Mouse (Mus musculus): ENCODE results near the gene Arhgef28. TPM values are rescaled to one million over a fixed set of nuclear protein-coding genes. Genes with fewer than 3 reads are reported as not detected.

The Arhgef28 gene
- polyA plus RNA-seq, 1 experiment from 2014 or later: 9.3 TPM

- Histone ChIP-seq H3K27me3 (replicated peaks) (peaks cover 14% of the 10 kb centered on the region; the same call in 1 of the 2 replicates), H3K27ac (replicated peaks) (no peak overlapping the region), H3K4me2 (no peak overlapping the region), H3K36me3 (no peaks in the 10 kb centered on the region), H3K4me1 (peaks cover 21% of the 10 kb centered on the region), H3K4me3 (no peak overlapping the region), H3K9ac (no peak overlapping the region), H3K9me3 (no peaks in the 10 kb centered on the region)
- no peak for ATAC-seq (ENCODE audit: extremely low read depth, insufficient number of reproducible peaks, low FRiP score, low TSS enrichment)
- 73% methylated on average over 4 of the region's 4 CpGs for WGBS
Measured at GRCm38 (mm10) chr13:98013715-98014114, 192.5 kb downstream of the Arhgef28 start.

DNA sequence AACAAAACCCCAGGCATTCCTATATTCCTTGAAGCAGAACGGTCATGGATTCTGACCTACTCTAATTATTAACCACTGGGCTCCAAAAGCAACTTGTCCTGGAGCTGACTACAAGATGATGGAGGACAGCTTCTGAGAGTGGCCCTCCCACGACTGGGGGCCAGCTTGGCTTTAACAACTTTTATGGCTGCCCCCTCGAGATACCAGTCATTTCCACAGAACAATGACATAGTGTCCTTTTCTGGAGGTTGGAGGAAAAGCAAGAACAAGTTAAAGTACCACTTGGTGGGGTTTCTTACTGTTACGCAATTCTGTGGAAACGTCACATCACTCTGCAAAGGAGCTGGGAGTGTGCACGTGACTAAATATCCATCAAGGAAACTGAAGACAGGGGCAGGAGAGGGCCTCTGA is 194.3 kb downstream of the Arhgef28 start:
- ATAC-seq (ENCODE audit: extremely low read depth, insufficient number of reproducible peaks, low FRiP score, low TSS enrichment): no peak
- Histone ChIP-seq H3K4me3 (no peak overlapping the region), H3K4me2 (no peak overlapping the region), H3K36me3 (no peaks in the 10 kb centered on the region), H3K9ac (no peak overlapping the region), H3K27me3 (replicated peaks) (peaks cover 11% of the 10 kb centered on the region; the same call in 1 of the 2 replicates), H3K9me3 (no peaks in the 10 kb centered on the region), H3K4me1 (peaks cover 16% of the 10 kb centered on the region), H3K27ac (replicated peaks) (no peak overlapping the region)
- WGBS: 64% methylated on average over 6 of the region's 6 CpGs

DNA sequence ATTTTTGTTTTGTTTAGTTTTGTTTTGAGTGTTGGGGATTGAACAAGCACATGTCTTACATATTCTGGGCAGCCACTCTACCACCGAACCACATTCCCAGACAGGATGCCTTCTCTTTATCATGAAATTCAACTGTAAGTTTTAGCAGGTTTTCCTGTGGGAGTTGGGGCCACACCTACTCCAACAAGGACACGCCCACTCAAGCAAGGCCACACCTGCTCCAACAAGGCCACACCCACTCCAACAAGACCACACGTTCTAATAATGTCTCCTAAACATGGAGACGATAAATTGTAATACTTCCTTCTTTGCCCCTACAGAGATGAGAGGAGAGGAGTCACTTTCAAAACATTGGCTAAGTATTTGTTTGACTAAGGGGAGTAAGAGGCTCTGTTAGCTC is 197.2 kb downstream of the Arhgef28 start:
- Histone ChIP-seq H3K27me3 (replicated peaks) (no peaks in the 10 kb centered on the region), H3K9ac (no peak overlapping the region), H3K9me3 (no peaks in the 10 kb centered on the region), H3K4me3 (no peak overlapping the region), H3K36me3 (no peaks in the 10 kb centered on the region), H3K4me2 (no peak overlapping the region), H3K4me1 (peaks cover 9% of the 10 kb centered on the region), H3K27ac (replicated peaks) (no peak overlapping the region)
- WGBS: 63% methylated on average over 4 of the region's 4 CpGs
- ATAC-seq (ENCODE audit: extremely low read depth, insufficient number of reproducible peaks, low FRiP score, low TSS enrichment): no peak

DNA sequence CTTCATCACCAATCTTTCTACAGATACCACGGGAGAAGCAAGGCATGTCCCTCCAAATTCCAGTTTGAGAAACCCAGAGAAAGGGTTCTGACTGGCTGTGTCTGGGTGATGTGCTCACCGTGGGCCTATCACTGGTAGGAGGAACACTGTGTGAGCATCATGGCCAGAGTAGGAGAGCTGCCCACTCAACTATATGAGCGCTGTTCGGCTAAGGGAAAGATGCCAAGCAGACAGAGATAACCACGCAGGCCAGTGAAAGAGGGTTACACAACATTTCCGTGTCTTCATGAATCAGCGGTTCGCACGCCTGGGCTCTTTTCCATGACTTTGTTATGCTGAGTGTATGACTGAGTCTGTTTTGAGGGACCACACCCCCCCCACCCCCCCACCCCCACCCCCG is 197.7 kb downstream of the Arhgef28 start:
- H3K9me3 ChIP-seq: no peaks in the 10 kb centered on the region
- no peaks in the 10 kb centered on the region for H3K36me3 ChIP-seq
- no peak overlapping the region for H3K9ac ChIP-seq
- no peaks in the 10 kb centered on the region for H3K27me3 ChIP-seq (replicated peaks)
- H3K4me3 ChIP-seq: no peak overlapping the region
- no peak for ATAC-seq (ENCODE audit: extremely low read depth, insufficient number of reproducible peaks, low FRiP score, low TSS enrichment)
- WGBS: 69% methylated on average over 10 of the region's 10 CpGs
- H3K27ac ChIP-seq (replicated peaks): 0 out of 2 replicates have a peak overlapping the region, but pooled peaks have one; percentile 37
- peaks cover 5% of the 10 kb centered on the region for H3K4me1 ChIP-seq
- no peak overlapping the region for H3K4me2 ChIP-seq

DNA sequence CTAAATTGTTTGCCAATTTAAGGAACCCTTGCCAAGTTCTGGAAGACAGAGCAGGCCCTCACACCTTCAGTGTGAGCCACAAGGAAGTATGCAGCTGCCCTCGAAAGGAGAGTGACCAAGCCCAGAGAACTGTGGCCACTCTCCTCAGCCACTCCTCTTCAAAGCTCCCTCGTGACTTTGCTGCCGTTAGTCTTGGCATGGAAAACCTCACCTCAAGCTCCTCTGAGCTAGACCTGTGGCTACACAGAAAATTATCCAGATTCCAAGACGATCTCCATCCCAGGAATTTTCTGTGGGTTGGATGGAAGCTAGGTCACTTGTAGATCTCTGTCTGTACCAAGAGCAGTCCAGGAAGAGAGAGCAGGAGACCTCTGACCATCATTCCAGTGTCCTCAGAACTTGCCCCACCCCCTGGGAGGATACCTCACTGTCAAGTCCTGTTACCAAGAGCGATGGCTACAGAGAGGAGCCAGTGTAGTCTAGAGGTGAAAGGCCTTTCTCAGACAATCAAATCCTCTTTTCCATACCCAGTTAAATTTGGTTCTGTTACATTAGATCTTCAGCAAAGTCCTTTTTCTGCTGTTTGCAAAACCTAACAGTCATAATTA is 200.5 kb downstream of the Arhgef28 start:
- Histone ChIP-seq H3K4me2 (no peak overlapping the region), H3K36me3 (no peaks in the 10 kb centered on the region), H3K4me3 (no peak overlapping the region), H3K27me3 (replicated peaks) (no peaks in the 10 kb centered on the region), H3K27ac (replicated peaks) (peak overlapping the region; percentile 28; the same call in 1 of the 2 replicates), H3K4me1 (peaks cover 14% of the 10 kb centered on the region), H3K9me3 (no peaks in the 10 kb centered on the region), H3K9ac (no peak overlapping the region)
- no peak for ATAC-seq (ENCODE audit: extremely low read depth, insufficient number of reproducible peaks, low FRiP score, low TSS enrichment)
- 65% methylated on average over 5 of the region's 5 CpGs for WGBS

- Histone ChIP-seq H3K27me3 (replicated peaks) (no peaks in the 10 kb centered on the region), H3K36me3 (no peaks in the 10 kb centered on the region), H3K4me1 (peaks cover 14% of the 10 kb centered on the region), H3K4me3 (no peak overlapping the region), H3K9me3 (no peaks in the 10 kb centered on the region), H3K9ac (no peak overlapping the region), H3K27ac (replicated peaks) (no peak overlapping the region), H3K4me2 (no peak overlapping the region)
- WGBS: 56% methylated on average over 2 of the region's 2 CpGs
- ATAC-seq (ENCODE audit: extremely low read depth, insufficient number of reproducible peaks, low FRiP score, low TSS enrichment): no peak
Measured at GRCm38 (mm10) chr13:98004647-98005414, 201.4 kb downstream of the Arhgef28 start.

- 55% methylated on average over 7 of the region's 7 CpGs for WGBS
- Histone ChIP-seq H3K27me3 (replicated peaks) (no peaks in the 10 kb centered on the region), H3K4me3 (no peak overlapping the region), H3K9me3 (no peaks in the 10 kb centered on the region), H3K4me2 (no peak overlapping the region), H3K36me3 (no peaks in the 10 kb centered on the region), H3K27ac (replicated peaks) (no peak overlapping the region), H3K9ac (no peak overlapping the region), H3K4me1 (peaks cover 14% of the 10 kb centered on the region)
- ATAC-seq (ENCODE audit: extremely low read depth, insufficient number of reproducible peaks, low FRiP score, low TSS enrichment): no peak
Measured at GRCm38 (mm10) chr13:98003690-98004089, 202.5 kb downstream of the Arhgef28 start.

GRCm38 (mm10) chr13:98002598-98002997 is 203.6 kb downstream of the Arhgef28 start:
- 82% methylated on average over 5 of the region's 5 CpGs for WGBS
- Histone ChIP-seq H3K4me1 (peaks cover 14% of the 10 kb centered on the region), H3K4me3 (no peak overlapping the region), H3K4me2 (no peak overlapping the region), H3K9me3 (no peaks in the 10 kb centered on the region), H3K9ac (no peak overlapping the region), H3K27me3 (replicated peaks) (no peaks in the 10 kb centered on the region), H3K27ac (replicated peaks) (0 out of 2 replicates have a peak overlapping the region, but pooled peaks have one; percentile 24), H3K36me3 (no peaks in the 10 kb centered on the region)
- no peak for ATAC-seq (ENCODE audit: extremely low read depth, insufficient number of reproducible peaks, low FRiP score, low TSS enrichment)

DNA sequence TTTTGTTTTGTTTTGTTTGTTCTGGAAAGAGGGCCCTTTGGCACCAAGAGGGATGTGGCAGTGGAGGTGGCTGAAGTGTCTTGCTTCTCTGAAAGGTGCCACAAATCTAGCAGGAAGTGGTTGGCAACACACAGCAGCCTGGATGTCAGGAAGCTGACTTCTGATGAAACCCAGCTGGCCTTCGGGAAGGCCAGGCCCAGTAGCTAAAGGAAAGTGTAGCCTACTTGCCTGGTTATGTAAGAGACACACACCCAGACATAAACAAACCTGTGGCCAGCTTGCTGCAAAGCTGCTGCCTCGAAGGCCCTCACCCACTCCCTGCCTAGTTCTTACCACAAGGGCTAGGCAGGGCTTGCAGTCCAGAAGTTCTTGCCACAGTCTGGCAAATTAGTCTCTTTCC is 204.1 kb downstream of the Arhgef28 start:
- Histone ChIP-seq H3K27ac (replicated peaks) (peak overlapping the region; percentile 24; the same call in 1 of the 2 replicates), H3K27me3 (replicated peaks) (no peaks in the 10 kb centered on the region)
- 5% methylated on average over 2 of the region's 2 CpGs for WGBS

GRCm38 (mm10) chr13:98001719-98002118 is 204.5 kb downstream of the Arhgef28 start:
- H3K4me1 ChIP-seq: peaks cover 14% of the 10 kb centered on the region
- no peaks in the 10 kb centered on the region for H3K9me3 ChIP-seq
- H3K9ac ChIP-seq: 0 out of 2 replicates have a peak overlapping the region, but pooled peaks have one; percentile 33
- peak overlapping the region; percentile 17; the same call in 1 of the 2 replicates for H3K27ac ChIP-seq (replicated peaks)
- WGBS: 69% methylated on average over 11 of the region's 11 CpGs
- no peaks in the 10 kb centered on the region for H3K36me3 ChIP-seq
- H3K4me3 ChIP-seq: no peak overlapping the region
- H3K27me3 ChIP-seq (replicated peaks): no peaks in the 10 kb centered on the region
- no peak overlapping the region for H3K4me2 ChIP-seq
- no peak for ATAC-seq (ENCODE audit: extremely low read depth, insufficient number of reproducible peaks, low FRiP score, low TSS enrichment)

More for the DNA sequence above, 204.1 kb downstream of the Arhgef28 start:
- ATAC-seq (ENCODE audit: extremely low read depth, insufficient number of reproducible peaks, low FRiP score, low TSS enrichment): no peak
- Histone ChIP-seq H3K36me3 (no peaks in the 10 kb centered on the region), H3K4me2 (no peak overlapping the region), H3K9ac (0 out of 2 replicates have a peak overlapping the region, but pooled peaks have one; percentile 33), H3K4me1 (peaks cover 14% of the 10 kb centered on the region), H3K4me3 (no peak overlapping the region), H3K9me3 (no peaks in the 10 kb centered on the region)

GRCm38 (mm10) chr13:98000841-98001240 is 205.4 kb downstream of the Arhgef28 start:
- Histone ChIP-seq H3K9ac (no peak overlapping the region), H3K9me3 (no peaks in the 10 kb centered on the region), H3K36me3 (no peaks in the 10 kb centered on the region), H3K27ac (replicated peaks) (no peak overlapping the region), H3K4me1 (peaks cover 13% of the 10 kb centered on the region), H3K4me3 (no peak overlapping the region), H3K4me2 (no peak overlapping the region), H3K27me3 (replicated peaks) (no peaks in the 10 kb centered on the region)
- ATAC-seq (ENCODE audit: extremely low read depth, insufficient number of reproducible peaks, low FRiP score, low TSS enrichment): no peak
- 86% methylated on average over 9 of the region's 9 CpGs for WGBS
